Mouse (Mus musculus) c-Kit-positive CD71-positive TER-119-positive erythroid progenitor cells, embryonic 14.5 days (primary cell): ENCODE measurements around the gene Nxnl2.
A peak's percentile ranks its signal among the peaks of the same experiment; 100 is the strongest.
"Not testable (repeated sequence)": the region's sequence is repeated elsewhere in the genome, so short reads cannot be mapped to it uniquely, and the experiment has no call there.

ENCODE experiments used
- DNase-seq: peaks from one replicate; pipeline ENCODE4 v3.0.0-alpha.2; 2013; ENCODE audit warnings: low spot score

Gene Nxnl2

DNA sequence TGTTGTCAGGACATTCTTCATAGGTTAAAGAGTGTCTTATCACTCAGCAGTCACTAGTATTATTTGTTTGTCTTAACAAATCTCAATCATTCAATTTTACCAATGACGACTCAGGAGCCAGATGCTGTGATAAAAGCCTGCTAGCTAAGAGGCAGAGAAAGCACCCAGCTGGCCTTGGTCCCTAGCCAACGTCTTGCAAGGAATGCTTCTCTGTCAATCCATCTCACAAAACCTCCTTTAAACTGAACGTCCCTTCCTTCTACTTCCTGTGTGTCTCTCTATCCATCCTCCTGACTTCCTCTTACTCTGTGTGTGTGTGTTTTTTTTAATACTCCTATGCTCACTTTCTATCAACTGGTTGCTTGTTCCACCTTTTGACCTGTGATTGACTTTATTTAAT lies 8.5 kb downstream of the Nxnl2 start:
- DNase-seq: no peak

DNA sequence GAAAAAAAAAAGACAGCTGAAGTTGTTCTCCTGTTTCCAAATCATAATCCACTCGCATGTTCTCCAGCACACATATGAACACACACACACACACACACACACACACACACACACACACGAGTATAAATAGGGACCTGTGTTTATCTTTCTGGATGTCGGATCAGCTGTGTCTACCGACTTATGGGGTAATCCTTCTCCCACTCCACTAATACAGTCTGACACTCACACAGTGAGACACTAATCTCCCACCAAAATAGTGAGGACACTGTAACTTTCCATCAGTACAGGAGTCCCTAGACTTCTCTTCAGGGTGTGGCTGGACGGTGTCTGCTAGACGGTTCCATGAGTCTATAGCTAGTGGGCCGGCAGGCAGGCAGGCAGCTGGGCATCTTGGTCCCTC lies 11.4 kb downstream of the Nxnl2 start:
- no peak for DNase-seq

DNA sequence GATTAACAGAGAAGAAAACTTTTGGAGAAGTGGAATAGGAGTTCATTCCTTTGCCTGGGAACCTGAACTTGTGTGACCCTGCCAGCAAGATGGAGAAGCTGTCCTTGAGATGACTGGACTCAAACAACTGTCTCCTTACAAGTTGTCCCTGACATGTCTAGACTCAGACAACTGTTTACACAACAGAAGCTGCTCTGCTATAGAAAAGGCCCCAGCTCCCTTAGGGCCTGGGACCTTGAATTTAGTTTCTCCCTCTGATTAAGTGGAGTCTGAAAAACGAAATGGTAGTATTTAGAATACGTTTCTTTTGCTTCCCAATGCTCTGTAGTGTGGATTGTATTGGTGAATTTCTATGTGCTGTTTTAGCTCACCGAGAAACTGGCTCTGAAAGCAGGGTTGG lies 14.1 kb downstream of the Nxnl2 start:
- DNase-seq: no peak

GRCm38 (mm10) chr13:51190336-51190735 lies 19.5 kb downstream of the Nxnl2 start:
- no peak for DNase-seq

GRCm38 (mm10) chr13:51191416-51192140 lies 20.8 kb downstream of the Nxnl2 start:
- DNase-seq: no peak

GRCm38 (mm10) chr13:51193893-51194292 lies 23.1 kb downstream of the Nxnl2 start:
- no peak for DNase-seq

- no peak for DNase-seq
Measured at GRCm38 (mm10) chr13:51197699-51198098, 26.9 kb downstream of the Nxnl2 start.

- no peak for DNase-seq
Measured at GRCm38 (mm10) chr13:51198186-51198585, 27.4 kb downstream of the Nxnl2 start.

GRCm38 (mm10) chr13:51201985-51202843 lies 31.4 kb downstream of the Nxnl2 start:
- DNase-seq: not testable (repeated sequence)

- peak; percentile 60 for DNase-seq
Measured at GRCm38 (mm10) chr13:51202844-51203173, 32.0 kb downstream of the Nxnl2 start.

DNA sequence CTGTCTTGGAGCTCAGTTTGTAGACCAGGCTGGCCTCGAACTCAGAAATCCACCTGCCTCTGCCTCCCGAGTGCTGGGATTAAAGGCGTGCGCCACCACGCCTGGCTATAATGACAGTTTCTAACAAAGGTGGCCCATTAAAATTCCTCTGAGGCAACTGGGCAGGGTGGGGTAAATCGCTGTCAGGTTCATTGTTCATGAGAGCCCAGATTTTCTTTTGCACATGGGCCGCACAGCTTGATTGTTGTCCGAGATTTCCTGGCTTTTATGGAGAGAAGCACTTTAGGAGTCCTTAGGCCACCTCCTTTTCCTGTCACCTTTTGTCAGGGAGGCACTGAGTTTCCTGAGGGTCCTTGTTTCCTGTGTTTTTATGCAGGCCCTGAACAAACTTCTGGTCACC lies 32.6 kb downstream of the Nxnl2 start:
- DNase-seq: no peak

DNA sequence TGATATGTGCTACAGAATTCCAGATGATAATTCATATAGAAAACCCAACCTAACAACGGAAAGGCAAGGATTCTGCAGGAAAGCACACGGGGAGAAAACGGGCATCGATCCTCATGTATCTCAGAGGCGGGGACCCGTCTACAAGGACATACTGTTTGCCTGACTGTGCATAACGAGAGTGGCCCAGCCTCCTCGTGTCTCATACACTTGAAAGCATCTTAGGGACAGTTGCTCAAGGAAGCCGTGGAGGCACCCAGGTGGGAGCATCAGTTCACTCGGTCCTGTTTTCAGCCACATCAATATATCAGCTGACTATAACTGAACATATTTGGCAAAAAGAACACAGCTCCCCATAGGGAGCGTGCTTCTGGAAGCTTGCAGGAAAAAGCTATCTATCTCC lies 33.3 kb downstream of the Nxnl2 start:
- DNase-seq: not testable (repeated sequence)

DNA sequence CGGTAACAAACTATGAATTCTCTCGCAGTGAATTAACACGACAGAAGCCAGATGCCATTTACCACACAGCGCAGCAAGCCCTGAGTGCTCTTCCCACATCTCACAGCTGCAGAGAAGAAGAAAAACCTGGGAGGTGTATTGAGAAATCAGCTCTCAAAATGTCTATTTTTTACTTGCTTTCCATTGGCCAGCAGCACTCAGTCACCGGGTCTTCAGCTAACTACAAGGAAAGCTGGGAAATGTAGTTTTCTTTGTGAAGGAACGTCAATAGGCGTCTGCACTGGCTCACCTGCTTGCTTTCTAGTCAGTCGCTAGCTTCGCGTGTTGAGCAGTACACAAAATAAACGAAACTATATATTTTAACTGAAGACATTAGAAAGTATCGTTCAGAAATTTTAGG lies 37.1 kb downstream of the Nxnl2 start:
- DNase-seq: no peak

DNA sequence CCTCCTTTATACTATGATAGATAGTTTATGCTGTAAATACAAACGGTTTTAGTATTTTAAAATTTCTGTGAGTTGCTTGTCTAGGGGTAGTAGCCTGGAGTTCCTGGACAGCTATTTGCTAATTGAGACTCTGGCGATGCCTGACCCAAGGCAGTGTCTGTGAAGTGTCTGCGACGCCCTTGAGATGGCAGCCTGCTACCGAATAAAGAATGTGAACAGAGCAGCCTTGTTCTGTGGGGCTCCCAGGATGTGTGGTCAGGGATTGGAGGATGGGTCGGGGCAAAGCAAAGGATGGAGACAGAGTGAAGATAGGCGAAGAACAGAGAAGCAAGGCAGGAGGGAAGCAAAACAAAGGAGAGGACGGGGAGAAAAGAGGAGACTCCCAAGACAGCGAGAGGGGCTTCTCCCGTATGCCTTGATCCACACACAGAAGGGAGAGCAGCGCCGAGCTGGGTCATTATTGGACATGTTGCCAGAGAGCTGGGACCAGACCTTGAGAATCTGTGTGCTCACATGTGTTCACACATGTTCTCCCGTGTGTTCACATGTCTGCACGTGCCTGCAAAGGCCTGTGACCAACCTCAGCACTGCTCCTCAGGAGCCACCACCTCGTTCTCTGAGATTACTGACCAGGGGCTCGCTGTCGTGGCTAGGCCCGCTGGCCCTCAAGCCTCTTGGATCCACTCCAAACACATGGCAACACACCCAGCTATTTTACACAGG lies 37.7 kb downstream of the Nxnl2 start:
- DNase-seq: no peak

- DNase-seq: no peak
Measured at GRCm38 (mm10) chr13:51210639-51211038, 39.8 kb downstream of the Nxnl2 start.

- DNase-seq: no peak
Measured at GRCm38 (mm10) chr13:51214746-51215145, 43.9 kb downstream of the Nxnl2 start.

- no peak for DNase-seq
Measured at GRCm38 (mm10) chr13:51220897-51221296, 50.1 kb downstream of the Nxnl2 start.

- no peak for DNase-seq
Measured at GRCm38 (mm10) chr13:51221425-51222160, 50.8 kb downstream of the Nxnl2 start.
